22 mouse cellular contexts compared by ENCODE assay signal in genomic region chr13:93385147-93385546, GRCm38 (mm10).
DNase-seq lines count a peak whose midpoint lies in the region; ATAC-seq and TF ChIP-seq lines count a peak whose summit lies in the region.
"Had no signal": no experiment of that assay in that cellular context is flagged by ENCODE, and none has a peak within 500 bp of the region (broad histone marks: within the 10 kb centered on the region; RNA-seq: fewer than 3 reads in every experiment).

No protein-coding gene starts in this region.

- ATAC-seq in liver, embryonic 13.5 days (ENCODE audit: low read depth) = no peak
- no peak for ATAC-seq in liver, embryonic 14.5 days (ENCODE audit: insufficient read depth)
- ATAC-seq in liver, embryonic 16.5 days (ENCODE audit: low read depth) = no peak
- ATAC-seq in megakaryocyte, adult 5-6 weeks (ENCODE audit: poor library complexity, severe bottlenecking) = no peak
- ATAC-seq in inflammation-experienced regulatory T-cells, adult 6 months = no peak
- ATAC-seq: activated CD4-positive, CD25-positive, alpha-beta regulatory T cell, adult 4 months; forebrain, embryonic 13.5 days; forebrain, embryonic 15.5 days; forebrain, postnatal 0 days; Patski had no signal

- no peaks in the 10 kb centered on the region for H3K27me3 ChIP-seq in liver, embryonic 13.5 days
- H3K27me3 ChIP-seq in liver, embryonic 14.5 days (ENCODE audit: control insufficient read depth, insufficient read depth, low read length) = no peaks in the 10 kb centered on the region
- no peaks in the 10 kb centered on the region for H3K27me3 ChIP-seq in liver, embryonic 16.5 days (ENCODE audit: control insufficient read depth, insufficient read depth, low read depth, low read length)
- H3K27me3 ChIP-seq: embryonic facial prominence, embryonic 12.5 days; forebrain, embryonic 13.5 days; forebrain, embryonic 15.5 days; Patski had no signal

- TF ChIP-seq EP300 in liver, embryonic 14.5 days (IDR thresholded peaks at IDR 0.05; ENCODE audit: low read depth) = no peak

- no peaks in the 10 kb centered on the region for H3K9me3 ChIP-seq in liver, embryonic 13.5 days (replicated peaks)
- H3K9me3 ChIP-seq in liver, embryonic 14.5 days (ENCODE audit: control insufficient read depth, low read length) = no peaks in the 10 kb centered on the region
- H3K9me3 ChIP-seq in liver, embryonic 16.5 days (replicated peaks; ENCODE audit: control insufficient read depth, low read length) = no peaks in the 10 kb centered on the region
- H3K9me3 ChIP-seq: embryonic facial prominence, embryonic 10.5 days; embryonic facial prominence, embryonic 12.5 days; forebrain, embryonic 13.5 days; forebrain, embryonic 15.5 days had no signal

- TF ChIP-seq CTCF in liver, embryonic 14.5 days (IDR thresholded peaks at IDR 0.05; ENCODE audit: low read depth) = no peak

- WGBS in liver, embryonic 13.5 days (ENCODE audit: insufficient replicate concordance) = 66% methylated on average over 1 of the region's 1 CpGs
- WGBS in liver, embryonic 14.5 days (ENCODE audit: insufficient replicate concordance) = 67% methylated on average over 1 of the region's 1 CpGs
- 62% methylated on average over 1 of the region's 1 CpGs for WGBS in liver, embryonic 16.5 days (ENCODE audit: insufficient replicate concordance)

- H3K36me3 ChIP-seq in liver, embryonic 13.5 days = no peaks in the 10 kb centered on the region
- no peaks in the 10 kb centered on the region for H3K36me3 ChIP-seq in liver, embryonic 14.5 days (replicated peaks; ENCODE audit: control insufficient read depth, insufficient read depth, low read depth)
- H3K36me3 ChIP-seq in liver, embryonic 16.5 days (ENCODE audit: control insufficient read depth, insufficient read depth) = no peaks in the 10 kb centered on the region
- H3K36me3 ChIP-seq: embryonic facial prominence, embryonic 10.5 days; embryonic facial prominence, embryonic 12.5 days; forebrain, embryonic 15.5 days had no signal

- no peak overlapping the region for H3K4me3 ChIP-seq in liver, embryonic 13.5 days (replicated peaks)
- H3K4me3 ChIP-seq in liver, embryonic 14.5 days (ENCODE audit: insufficient read depth in 1 of 2, low read depth in 2 of 2, low read length in 2 of 2) = no peak overlapping the region
- no peak overlapping the region for H3K4me3 ChIP-seq in liver, embryonic 16.5 days (ENCODE audit: low read depth, low read length)
- H3K4me3 ChIP-seq: embryonic facial prominence, embryonic 10.5 days; embryonic facial prominence, embryonic 12.5 days; forebrain, embryonic 13.5 days; forebrain, embryonic 15.5 days had no signal

- no peak overlapping the region for H3K9ac ChIP-seq in liver, embryonic 13.5 days
- no peak overlapping the region for H3K9ac ChIP-seq in liver, embryonic 14.5 days (replicated peaks)
- no peak overlapping the region for H3K9ac ChIP-seq in liver, embryonic 16.5 days (ENCODE audit: low read depth, low read length)
- H3K9ac ChIP-seq: embryonic facial prominence, embryonic 12.5 days; forebrain, embryonic 13.5 days; forebrain, embryonic 15.5 days; forebrain, postnatal 0 days had no signal

- H3K27ac ChIP-seq in liver, embryonic 13.5 days = peak overlapping the region; percentile 93; the same call in 1 of the 2 replicates
- H3K27ac ChIP-seq in liver, embryonic 14.5 days = peak overlapping the region; percentile 31
- H3K27ac ChIP-seq in liver, embryonic 16.5 days (ENCODE audit: low read length) = peak overlapping the region; percentile 33; the same call in 1 of the 2 replicates
- H3K27ac ChIP-seq: embryonic facial prominence, embryonic 10.5 days; embryonic facial prominence, embryonic 12.5 days; forebrain, embryonic 13.5 days; forebrain, embryonic 15.5 days had no signal

- no peak overlapping the region for H3K4me2 ChIP-seq in liver, embryonic 13.5 days
- H3K4me2 ChIP-seq in liver, embryonic 14.5 days (ENCODE audit: low read depth) = no peak overlapping the region
- H3K4me2 ChIP-seq in liver, embryonic 16.5 days (ENCODE audit: low read depth, low read length) = no peak overlapping the region
- H3K4me2 ChIP-seq: embryonic facial prominence, embryonic 12.5 days; forebrain, embryonic 13.5 days; forebrain, embryonic 15.5 days had no signal

- DNase-seq in liver, embryonic 13.5 days = no peak
- no peak for DNase-seq in liver
- DNase-seq in liver, embryonic 14.5 days (ENCODE audit: low read depth in 3 of 3, low spot score in 3 of 3) = no peak
- DNase-seq in c-Kit-positive CD71-positive TER-119-positive erythroid progenitor cells, embryonic 14.5 days (ENCODE audit: low spot score) = no peak
- DNase-seq: adrenal gland, adult 2 months; adrenal gland, postnatal 10 days; adrenal gland, postnatal 25 days; cerebellum, adult 11-12 months; cerebellum, adult 2 months; cerebellum, adult 9-10 months; cerebellum, postnatal 10 days; cerebellum, postnatal 25 days; forebrain, postnatal 0 days had no signal

- peaks cover 77% of the 10 kb centered on the region for H3K4me1 ChIP-seq in liver, embryonic 13.5 days (replicated peaks)
- peaks cover 67 to 69% of the 10 kb centered on the region in 2 experiments for H3K4me1 ChIP-seq in liver, embryonic 14.5 days (replicated peaks; ENCODE audit: control insufficient read depth in 2 of 2, insufficient read depth in 2 of 2, low read length in 1 of 2)
- H3K4me1 ChIP-seq in liver, embryonic 16.5 days (ENCODE audit: control insufficient read depth, low read depth, low read length) = peaks cover 57% of the 10 kb centered on the region
- H3K4me1 ChIP-seq: embryonic facial prominence, embryonic 12.5 days; forebrain, embryonic 13.5 days; forebrain, embryonic 15.5 days had no signal

Comparison
In these comparisons a context has a peak if more than half of its experiments do, and no peak if none do; other contexts are left out.
1. H3K27ac ChIP-seq: peak in every context shown above with its lines; median percentile 93 in liver, embryonic 13.5 days; 33 in liver, embryonic 16.5 days; 31 in liver, embryonic 14.5 days.